Mouse (Mus musculus): Measurements from ENCODE around the gene Rims4. TPM values are rescaled to one million over a fixed set of nuclear protein-coding genes. Genes with fewer than 3 reads are reported as not detected.

Rims4 gene
- polyA plus RNA-seq, 1 experiment from 2014 or later, result 5.6 TPM

- 67% methylated on average over 17 of the region's 17 CpGs for WGBS
- ATAC-seq (ENCODE audit: low FRiP score), result no peak
- H3K9ac ChIP-seq, result no peak overlapping the region
- H3K36me3 ChIP-seq, result no peaks in the 10 kb centered on the region
- H3K4me3 ChIP-seq, result no peak overlapping the region
- no peak overlapping the region for H3K4me2 ChIP-seq (replicated peaks)
- no peaks in the 10 kb centered on the region for H3K9me3 ChIP-seq (replicated peaks)
- H3K27me3 ChIP-seq, result no peaks in the 10 kb centered on the region
- H3K4me1 ChIP-seq, result peaks cover 2% of the 10 kb centered on the region; the same call in 1 of the 2 replicates
- no peak overlapping the region for H3K27ac ChIP-seq
These were observed 35.4 kb downstream of the Rims4 start for GRCm38 (mm10) chr2:163882859-163883652.

GRCm38 (mm10) chr2:163880891-163881290 lies 37.6 kb downstream of the Rims4 start:
- peaks cover 7% of the 10 kb centered on the region; the same call in 1 of the 2 replicates for H3K27me3 ChIP-seq
- H3K9me3 ChIP-seq (replicated peaks), result no peaks in the 10 kb centered on the region
- 88% methylated on average over 6 of the region's 6 CpGs for WGBS
- H3K9ac ChIP-seq, result no peak overlapping the region
- no peaks in the 10 kb centered on the region for H3K36me3 ChIP-seq
- peaks cover 6% of the 10 kb centered on the region for H3K4me1 ChIP-seq
- H3K4me2 ChIP-seq (replicated peaks), result no peak overlapping the region
- no peak for ATAC-seq (ENCODE audit: low FRiP score)
- H3K4me3 ChIP-seq, result no peak overlapping the region
- H3K27ac ChIP-seq, result no peak overlapping the region

DNA sequence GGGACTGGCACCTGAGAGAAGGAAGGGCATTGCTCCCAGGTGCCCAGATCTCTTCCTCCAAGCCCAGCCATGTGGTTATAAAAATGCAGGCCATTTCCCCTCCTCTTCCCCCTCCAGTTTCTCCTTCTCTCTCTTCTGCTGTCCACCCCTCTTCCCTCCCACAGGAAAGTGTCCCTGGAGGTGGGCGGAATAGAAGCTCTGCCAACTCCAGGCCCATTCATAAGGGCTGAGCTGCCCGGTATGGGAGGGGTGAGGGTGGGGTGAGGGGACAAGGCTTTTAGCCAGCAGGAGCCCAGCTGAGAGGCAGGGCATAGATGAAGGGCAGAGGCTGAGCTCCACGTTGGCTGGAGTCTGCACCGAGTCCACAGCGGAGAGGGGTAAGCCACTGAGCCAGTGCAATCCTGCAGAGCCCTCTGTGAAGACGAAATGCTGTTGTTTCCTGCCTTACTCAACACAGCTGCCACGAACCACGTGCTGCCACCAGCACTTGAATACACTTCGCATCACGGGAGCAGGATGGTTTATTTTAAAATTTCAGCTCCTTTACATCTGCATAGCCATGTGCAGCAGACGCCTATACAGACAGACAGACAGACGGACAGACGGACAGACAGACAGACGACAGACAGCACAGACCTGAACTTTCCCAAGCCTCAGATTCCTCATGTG lies 41.5 kb downstream of the Rims4 start:
- no peak for ATAC-seq (ENCODE audit: low FRiP score)
- peaks cover 23% of the 10 kb centered on the region for H3K4me1 ChIP-seq
- no peak overlapping the region for H3K4me3 ChIP-seq
- H3K9me3 ChIP-seq (replicated peaks), result no peaks in the 10 kb centered on the region
- peaks cover 7% of the 10 kb centered on the region; the same call in 1 of the 2 replicates for H3K27me3 ChIP-seq
- no peaks in the 10 kb centered on the region for H3K36me3 ChIP-seq
- no peak overlapping the region for H3K27ac ChIP-seq
- H3K4me2 ChIP-seq (replicated peaks), result no peak overlapping the region
- H3K9ac ChIP-seq, result no peak overlapping the region
- 66% methylated on average over 14 of the region's 14 CpGs for WGBS

- Histone ChIP-seq H3K9me3 (replicated peaks) (no peaks in the 10 kb centered on the region), H3K27me3 (peaks cover 7% of the 10 kb centered on the region; the same call in 1 of the 2 replicates), H3K4me2 (replicated peaks) (no peak overlapping the region), H3K27ac (no peak overlapping the region; the same call in 1 of the 2 replicates), H3K4me1 (peaks cover 24% of the 10 kb centered on the region), H3K9ac (no peak overlapping the region), H3K36me3 (no peaks in the 10 kb centered on the region), H3K4me3 (no peak overlapping the region)
- 70% methylated on average over 7 of the region's 7 CpGs for WGBS
- ATAC-seq (ENCODE audit: low FRiP score), result peak; percentile 51
These were observed 43.0 kb downstream of the Rims4 start for GRCm38 (mm10) chr2:163875484-163875883.

- Histone ChIP-seq H3K4me1 (peaks cover 29% of the 10 kb centered on the region), H3K27me3 (peaks cover 7% of the 10 kb centered on the region; the same call in 1 of the 2 replicates), H3K9me3 (replicated peaks) (no peaks in the 10 kb centered on the region), H3K36me3 (no peaks in the 10 kb centered on the region), H3K4me3 (no peak overlapping the region), H3K4me2 (replicated peaks) (no peak overlapping the region), H3K27ac (no peak overlapping the region; the same call in 1 of the 2 replicates), H3K9ac (no peak overlapping the region)
- peak; percentile 33; the same call in 1 of the 2 replicates for ATAC-seq (ENCODE audit: low FRiP score)
- 27% methylated on average over 5 of the region's 5 CpGs for WGBS
These were observed 43.6 kb downstream of the Rims4 start for GRCm38 (mm10) chr2:163874877-163875276.

DNA sequence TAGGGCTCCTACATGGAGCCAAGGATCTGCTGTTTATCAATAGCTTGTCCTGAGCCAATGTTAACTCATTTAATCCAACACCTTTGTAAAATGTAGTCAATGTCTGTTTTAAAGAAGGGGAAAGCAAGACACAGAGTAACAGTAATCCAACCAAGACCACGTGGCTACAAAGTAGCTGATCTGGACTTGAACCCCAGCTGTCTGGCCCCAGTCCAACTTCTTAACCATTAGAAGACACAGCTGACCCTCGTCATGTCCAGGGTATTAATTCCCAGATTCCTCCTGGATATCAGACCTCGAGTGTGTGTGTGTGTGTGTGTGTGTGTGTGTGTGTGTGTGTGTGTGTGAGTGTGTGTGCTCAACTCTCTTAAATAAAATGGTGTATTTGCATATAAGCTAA lies 46.6 kb downstream of the Rims4 start:
- no peaks in the 10 kb centered on the region for H3K9me3 ChIP-seq (replicated peaks)
- H3K4me3 ChIP-seq, result no peak overlapping the region
- peaks cover 5% of the 10 kb centered on the region; the same call in 1 of the 2 replicates for H3K27me3 ChIP-seq
- no peak overlapping the region for H3K4me2 ChIP-seq (replicated peaks)
- H3K27ac ChIP-seq, result no peak overlapping the region
- WGBS, result 70% methylated on average over 3 of the region's 3 CpGs
- peaks cover 31% of the 10 kb centered on the region for H3K4me1 ChIP-seq
- no peak for ATAC-seq (ENCODE audit: low FRiP score)
- no peak overlapping the region for H3K9ac ChIP-seq
- H3K36me3 ChIP-seq, result no peaks in the 10 kb centered on the region

GRCm38 (mm10) chr2:163871266-163871665 lies 47.2 kb downstream of the Rims4 start:
- H3K4me3 ChIP-seq, result no peak overlapping the region
- 83% methylated on average over 4 of the region's 4 CpGs for WGBS
- H3K4me2 ChIP-seq (replicated peaks), result no peak overlapping the region
- no peak for ATAC-seq (ENCODE audit: low FRiP score)
- H3K27me3 ChIP-seq, result no peaks in the 10 kb centered on the region
- no peaks in the 10 kb centered on the region for H3K9me3 ChIP-seq (replicated peaks)
- no peaks in the 10 kb centered on the region for H3K36me3 ChIP-seq
- H3K27ac ChIP-seq, result no peak overlapping the region
- H3K9ac ChIP-seq, result no peak overlapping the region
- peaks cover 29% of the 10 kb centered on the region for H3K4me1 ChIP-seq

DNA sequence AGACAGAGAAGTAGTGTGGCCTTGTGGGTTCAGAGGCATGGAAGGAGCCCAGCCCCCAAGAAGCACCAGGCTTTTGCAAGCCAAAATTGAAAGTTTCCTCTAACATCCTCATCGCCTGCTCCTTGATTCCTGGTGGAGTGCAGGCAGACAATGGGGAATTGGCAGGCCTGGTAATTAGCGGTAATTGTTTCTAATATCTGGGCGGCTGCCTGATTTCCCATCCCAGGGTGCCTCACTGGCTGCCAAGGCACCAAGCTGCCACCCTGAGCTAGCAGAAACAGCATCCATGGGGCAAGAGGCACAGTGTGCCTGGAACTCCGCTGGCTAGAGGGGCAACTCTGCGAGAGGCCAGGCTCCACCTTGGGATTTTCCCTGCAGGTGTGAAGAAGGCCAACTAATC lies 48.7 kb downstream of the Rims4 start:
- H3K36me3 ChIP-seq, result no peaks in the 10 kb centered on the region
- H3K27ac ChIP-seq, result no peak overlapping the region
- peaks cover 15% of the 10 kb centered on the region for H3K4me1 ChIP-seq
- no peak overlapping the region for H3K4me2 ChIP-seq (replicated peaks)
- no peaks in the 10 kb centered on the region for H3K9me3 ChIP-seq (replicated peaks)
- no peak for ATAC-seq (ENCODE audit: low FRiP score)
- H3K4me3 ChIP-seq, result no peak overlapping the region
- WGBS, result 56% methylated on average over 5 of the region's 5 CpGs
- H3K9ac ChIP-seq, result no peak overlapping the region
- no peaks in the 10 kb centered on the region for H3K27me3 ChIP-seq

DNA sequence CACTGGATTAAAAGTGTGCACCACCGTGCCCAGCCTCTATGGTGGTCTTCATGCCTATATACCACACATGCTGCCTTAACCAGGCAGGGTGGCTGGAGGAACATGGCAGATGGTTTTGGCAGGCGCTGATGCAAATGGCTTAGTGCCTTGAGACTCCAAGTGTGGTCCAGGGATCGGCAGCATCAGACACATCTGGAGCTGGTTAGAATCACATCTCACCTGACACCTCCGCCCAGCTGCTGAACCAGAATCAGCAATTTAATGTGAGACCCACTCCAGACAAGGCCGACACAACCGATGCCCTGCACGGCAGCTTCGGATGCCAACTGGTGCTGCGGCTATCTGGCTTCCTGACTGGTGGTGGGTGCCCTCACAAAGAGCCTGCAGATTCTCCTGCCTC lies 52.4 kb downstream of the Rims4 start:
- H3K27ac ChIP-seq, result no peak overlapping the region
- 82% methylated on average over 9 of the region's 9 CpGs for WGBS

DNA sequence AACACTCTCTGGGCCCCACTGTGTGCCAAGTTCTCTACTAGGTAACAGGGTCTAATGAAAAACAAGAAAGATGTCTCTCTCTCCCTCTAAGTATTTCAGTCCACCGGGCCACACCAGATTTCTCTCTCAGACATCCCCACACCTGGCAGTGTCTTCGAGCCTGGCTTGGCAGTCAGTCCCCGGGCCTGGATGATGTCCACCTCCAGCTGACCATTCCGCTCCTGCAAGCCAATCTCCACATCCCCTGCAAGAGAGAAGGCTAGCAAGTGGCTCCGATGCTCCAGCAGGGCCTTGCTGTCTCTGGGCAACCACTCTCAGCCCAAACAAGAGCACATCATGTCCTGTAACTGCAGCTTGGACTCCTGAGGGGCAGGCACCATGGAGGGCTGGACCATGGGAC lies 53.2 kb downstream of the Rims4 start:
- H3K36me3 ChIP-seq, result no peaks in the 10 kb centered on the region
- peaks cover 6% of the 10 kb centered on the region; the same call in 1 of the 2 replicates for H3K27me3 ChIP-seq
- no peaks in the 10 kb centered on the region for H3K9me3 ChIP-seq (replicated peaks)
- H3K27ac ChIP-seq, result no peak overlapping the region
- H3K4me1 ChIP-seq, result peaks cover 6% of the 10 kb centered on the region
- no peak for ATAC-seq (ENCODE audit: low FRiP score)
- H3K4me2 ChIP-seq (replicated peaks), result no peak overlapping the region
- H3K4me3 ChIP-seq, result no peak overlapping the region
- WGBS, result 94% methylated on average over 5 of the region's 5 CpGs
- H3K9ac ChIP-seq, result no peak overlapping the region

More for the DNA sequence above, 52.4 kb downstream of the Rims4 start:
- no peaks in the 10 kb centered on the region for H3K36me3 ChIP-seq
- ATAC-seq (ENCODE audit: low FRiP score), result no peak
- no peak overlapping the region for H3K4me3 ChIP-seq
- no peaks in the 10 kb centered on the region for H3K9me3 ChIP-seq (replicated peaks)
- no peak overlapping the region for H3K9ac ChIP-seq
- no peak overlapping the region for H3K4me2 ChIP-seq (replicated peaks)
- peaks cover 8% of the 10 kb centered on the region for H3K4me1 ChIP-seq
- H3K27me3 ChIP-seq, result no peaks in the 10 kb centered on the region

DNA sequence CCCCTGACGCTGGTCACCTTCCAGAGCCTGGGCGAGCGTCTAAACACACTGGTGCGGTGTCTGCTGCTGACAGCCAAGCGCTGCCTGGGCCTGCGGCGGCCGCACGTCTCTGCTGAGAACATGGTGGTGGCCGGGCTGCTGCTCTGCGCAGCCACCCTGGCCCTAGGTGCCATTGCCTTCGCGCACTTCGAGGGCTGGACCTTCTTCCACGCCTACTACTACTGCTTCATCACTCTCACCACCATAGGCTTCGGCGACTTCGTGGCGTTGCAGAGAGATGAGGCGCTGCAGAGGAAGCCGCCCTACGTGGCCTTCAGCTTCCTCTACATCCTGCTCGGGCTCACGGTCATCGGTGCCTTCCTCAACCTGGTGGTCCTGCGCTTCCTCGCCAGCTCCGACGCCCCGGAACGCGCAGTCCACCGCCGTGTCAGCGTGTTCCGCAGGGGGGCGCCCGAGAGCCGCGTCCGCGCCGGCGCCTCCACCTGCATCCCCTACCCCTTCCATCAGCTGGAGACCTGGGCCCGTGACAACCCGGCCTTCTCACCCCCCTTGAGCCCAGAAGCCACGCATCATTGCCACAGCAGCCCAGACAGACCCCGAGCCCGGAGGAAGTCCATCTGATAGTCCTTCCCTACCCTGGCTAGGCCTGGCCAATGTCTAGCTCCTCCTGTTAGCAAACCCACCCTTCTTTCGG lies 60.1 kb downstream of the Rims4 start:
- Histone ChIP-seq H3K27ac (no peak overlapping the region), H3K27me3 (peaks cover 71% of the 10 kb centered on the region), H3K4me1 (0 out of 2 replicates have a peak, but pooled peaks cover 2% of the 10 kb centered on the region), H3K4me2 (replicated peaks) (peak overlapping the region; percentile 39), H3K4me3 (no peak overlapping the region; the same call in 1 of the 2 replicates), H3K9me3 (replicated peaks) (no peaks in the 10 kb centered on the region), H3K36me3 (no peaks in the 10 kb centered on the region), H3K9ac (peak overlapping the region; percentile 23; the same call in 1 of the 2 replicates)
- 12% methylated on average over 50 of the region's 50 CpGs for WGBS
- peak; percentile 75 for ATAC-seq (ENCODE audit: low FRiP score)

GRCm38 (mm10) chr2:163857233-163857632 lies 61.2 kb downstream of the Rims4 start:
- 84% methylated on average over 6 of the region's 6 CpGs for WGBS
- Histone ChIP-seq H3K27ac (no peak overlapping the region), H3K4me1 (0 out of 2 replicates have a peak, but pooled peaks cover 2% of the 10 kb centered on the region), H3K9ac (no peak overlapping the region), H3K36me3 (no peaks in the 10 kb centered on the region), H3K27me3 (peaks cover 81% of the 10 kb centered on the region), H3K4me3 (no peak overlapping the region), H3K9me3 (replicated peaks) (no peaks in the 10 kb centered on the region), H3K4me2 (replicated peaks) (no peak overlapping the region)
- ATAC-seq (ENCODE audit: low FRiP score), result 0 out of 2 replicates have a peak, but pooled peaks have one; percentile 65

All from hindbrain, embryonic 12.5 days (tissue).